Mouse (Mus musculus): ENCODE data around the gene Fkbp8. TPM values are rescaled to one million over a fixed set of nuclear protein-coding genes. Genes with fewer than 3 reads are reported as not detected.
A peak's percentile ranks its signal among the peaks of the same experiment; 100 is the strongest.

Gene Fkbp8
- total and polyA plus RNA-seq, 2 experiments from 2014 or later: 385 to 559 TPM

DNA sequence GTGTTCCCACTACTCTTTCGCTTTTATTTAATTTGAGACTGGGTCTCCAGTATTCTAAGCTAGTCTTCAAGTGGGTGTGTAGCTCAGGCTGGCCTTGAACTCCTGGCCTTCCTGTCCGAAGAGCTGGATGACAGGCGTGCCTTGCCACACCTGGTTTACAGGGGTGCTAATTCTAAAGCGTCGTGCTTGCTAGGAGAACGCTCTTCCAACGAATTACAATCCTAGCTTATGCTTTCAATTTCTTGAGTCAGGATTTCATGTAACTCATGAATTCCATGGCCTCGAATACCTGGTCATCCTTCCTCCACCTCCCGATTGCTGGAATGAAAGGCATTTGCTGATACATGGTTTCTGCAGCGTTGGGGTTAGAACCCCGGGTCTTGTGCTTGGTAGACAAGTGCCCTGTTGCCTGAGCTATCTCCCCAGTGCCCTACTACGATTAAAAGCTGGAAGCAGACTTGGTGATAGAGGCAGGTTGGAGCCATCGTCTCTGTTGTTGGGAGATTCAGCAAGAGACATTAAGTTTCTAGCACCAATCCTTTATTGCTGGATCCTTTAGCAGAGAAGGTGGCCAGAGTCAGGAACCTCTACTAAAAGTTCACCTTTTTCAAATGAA, 766 bp downstream of the Fkbp8 start:
- Histone ChIP-seq H3K4me2 (ENCODE audit: low read depth) (peak overlapping the region; percentile 84), H3K4me1 (ENCODE audit: insufficient read depth) (peaks cover 6% of the 10 kb centered on the region; the same call in 1 of the 2 replicates), H3K27ac (ENCODE audit: low read depth, low read length) (peak overlapping the region; percentile 86), H3K9ac (peak overlapping the region; percentile 96), H3K36me3 (ENCODE audit: insufficient read depth) (peaks cover 27% of the 10 kb centered on the region), H3K27me3 (ENCODE audit: insufficient read depth, low read length) (no peaks in the 10 kb centered on the region), H3K9me3 (ENCODE audit: low read length) (no peaks in the 10 kb centered on the region), H3K4me3 (ENCODE audit: low read depth, low read length) (peak overlapping the region; percentile 86)
- TF ChIP-seq CTCF (IDR thresholded peaks at IDR 0.05; ENCODE audit: low read depth): no peak
- WGBS: 33% methylated on average over 13 of the region's 13 CpGs
- no peak for DNase-seq
- no peak for ATAC-seq

DNA sequence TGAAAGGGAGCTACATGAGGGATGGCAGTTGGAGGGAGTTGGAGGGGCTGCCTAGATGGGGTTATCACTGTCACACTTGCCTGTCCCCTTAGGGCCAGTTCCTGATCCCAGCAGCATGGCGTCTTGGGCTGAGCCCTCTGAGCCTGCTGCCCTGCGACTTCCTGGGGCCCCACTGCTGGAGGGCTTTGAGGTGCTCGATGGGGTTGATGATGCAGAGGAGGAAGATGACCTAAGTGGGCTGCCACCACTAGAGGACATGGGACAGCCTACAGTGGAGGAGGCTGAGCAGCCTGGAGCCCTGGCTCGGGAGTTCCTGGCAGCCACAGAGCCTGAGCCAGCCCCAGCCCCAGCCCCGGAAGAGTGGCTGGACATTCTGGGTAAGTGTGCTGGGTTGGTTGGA, 1.8 kb downstream of the Fkbp8 start:
- H3K9ac ChIP-seq: no peak overlapping the region
- ATAC-seq: no peak
- WGBS: 91% methylated on average over 5 of the region's 5 CpGs
- no peak overlapping the region for H3K4me3 ChIP-seq (ENCODE audit: low read depth, low read length)
- TF ChIP-seq CTCF (IDR thresholded peaks at IDR 0.05; ENCODE audit: low read depth): no peak
- H3K9me3 ChIP-seq (ENCODE audit: low read length): no peaks in the 10 kb centered on the region
- DNase-seq: no peak
- peaks cover 6% of the 10 kb centered on the region; the same call in 1 of the 2 replicates for H3K4me1 ChIP-seq (ENCODE audit: insufficient read depth)
- no peaks in the 10 kb centered on the region for H3K27me3 ChIP-seq (ENCODE audit: insufficient read depth, low read length)
- no peak overlapping the region for H3K4me2 ChIP-seq (ENCODE audit: low read depth)
- H3K27ac ChIP-seq (ENCODE audit: low read depth, low read length): no peak overlapping the region
- H3K36me3 ChIP-seq (ENCODE audit: insufficient read depth): peaks cover 37% of the 10 kb centered on the region

DNA sequence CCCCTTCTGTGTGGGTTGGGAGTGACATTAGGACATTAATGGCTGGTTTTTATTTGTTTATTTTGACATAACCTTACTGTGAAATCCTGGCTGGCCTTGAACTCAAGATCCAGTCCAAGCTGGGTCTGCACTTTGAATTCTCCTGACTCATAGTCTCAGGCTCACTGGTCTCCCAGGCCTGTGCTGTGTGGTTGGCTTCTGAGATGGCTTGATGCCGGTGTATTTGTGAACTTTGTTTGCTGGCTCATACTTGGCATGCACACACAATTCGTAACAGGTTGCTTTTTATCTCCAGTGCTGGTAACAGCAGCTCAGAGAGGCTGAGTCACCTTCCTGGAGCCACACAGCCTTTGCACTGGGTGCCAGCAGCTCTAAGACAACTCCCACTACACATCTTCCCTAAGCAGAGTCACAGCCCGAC, 2.2 kb downstream of the Fkbp8 start:
- WGBS: 95% methylated on average over 3 of the region's 3 CpGs
- Histone ChIP-seq H3K4me2 (ENCODE audit: low read depth) (no peak overlapping the region), H3K4me3 (ENCODE audit: low read depth, low read length) (no peak overlapping the region), H3K4me1 (ENCODE audit: insufficient read depth) (peaks cover 6% of the 10 kb centered on the region; the same call in 1 of the 2 replicates), H3K36me3 (ENCODE audit: insufficient read depth) (peaks cover 41% of the 10 kb centered on the region), H3K9ac (no peak overlapping the region), H3K27ac (ENCODE audit: low read depth, low read length) (no peak overlapping the region), H3K9me3 (ENCODE audit: low read length) (no peaks in the 10 kb centered on the region), H3K27me3 (ENCODE audit: insufficient read depth, low read length) (no peaks in the 10 kb centered on the region)
- DNase-seq (no peak), ATAC-seq (no peak)
- no peak for TF ChIP-seq CTCF (IDR thresholded peaks at IDR 0.05; ENCODE audit: low read depth)

DNA sequence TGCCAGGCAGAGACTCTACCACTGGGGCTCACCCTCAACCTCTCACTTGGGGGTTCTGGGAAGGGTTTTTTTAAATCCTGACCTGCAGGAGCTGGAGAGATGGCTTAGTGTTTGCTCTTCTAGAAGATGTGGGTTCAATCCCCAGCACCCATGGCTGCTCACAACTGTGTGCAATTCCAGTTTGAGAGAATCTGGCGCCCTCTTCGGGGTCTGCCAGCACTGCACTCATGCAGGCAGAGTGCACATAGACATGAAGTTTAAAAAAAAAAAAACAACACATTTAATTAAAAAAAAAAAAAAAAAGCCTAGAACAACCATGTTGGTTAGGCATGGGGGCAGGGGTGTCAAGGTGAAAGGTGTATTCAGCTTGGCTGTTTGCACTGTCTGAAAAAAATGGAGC, 2.8 kb downstream of the Fkbp8 start:
- peaks cover 6% of the 10 kb centered on the region; the same call in 1 of the 2 replicates for H3K4me1 ChIP-seq (ENCODE audit: insufficient read depth)
- no peaks in the 10 kb centered on the region for H3K9me3 ChIP-seq (ENCODE audit: low read length)
- 94% methylated on average over 2 of the region's 2 CpGs for WGBS
- no peak overlapping the region for H3K4me2 ChIP-seq (ENCODE audit: low read depth)
- peak; percentile 35; the same call in 1 of the 2 replicates for TF ChIP-seq CTCF (IDR thresholded peaks at IDR 0.05; ENCODE audit: low read depth)
- H3K27ac ChIP-seq (ENCODE audit: low read depth, low read length): no peak overlapping the region
- H3K36me3 ChIP-seq (ENCODE audit: insufficient read depth): peaks cover 47% of the 10 kb centered on the region
- DNase-seq: no peak
- H3K9ac ChIP-seq: no peak overlapping the region
- no peaks in the 10 kb centered on the region for H3K27me3 ChIP-seq (ENCODE audit: insufficient read depth, low read length)
- ATAC-seq: no peak
- H3K4me3 ChIP-seq (ENCODE audit: low read depth, low read length): no peak overlapping the region

DNA sequence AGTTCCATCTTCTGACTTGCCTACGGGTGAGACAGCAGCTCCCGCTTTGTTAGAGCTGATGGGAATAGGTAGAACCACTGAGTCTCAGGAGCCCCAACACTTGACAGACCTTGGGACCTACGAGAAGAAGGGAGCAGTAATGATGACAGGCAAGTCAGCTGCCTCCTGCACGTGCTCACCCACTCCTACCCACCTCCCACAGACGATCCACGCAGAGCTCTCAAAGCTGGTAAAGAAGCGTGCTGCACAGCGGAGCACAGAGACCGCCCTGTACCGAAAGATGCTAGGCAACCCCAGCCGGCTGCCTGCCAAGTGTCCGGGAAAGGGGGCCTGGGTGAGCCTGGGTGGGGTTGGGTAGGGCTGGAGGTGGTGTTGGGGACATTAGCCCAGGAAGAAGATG, 6.8 kb downstream of the Fkbp8 start:
- H3K9me3 ChIP-seq (ENCODE audit: low read length): no peaks in the 10 kb centered on the region
- ATAC-seq (no peak), DNase-seq (no peak)
- peaks cover 65% of the 10 kb centered on the region for H3K36me3 ChIP-seq (ENCODE audit: insufficient read depth)
- H3K4me2 ChIP-seq (ENCODE audit: low read depth): no peak overlapping the region
- no peak overlapping the region for H3K9ac ChIP-seq
- WGBS: 90% methylated on average over 12 of the region's 12 CpGs
- no peak for TF ChIP-seq CTCF (IDR thresholded peaks at IDR 0.05; ENCODE audit: low read depth)
- no peaks in the 10 kb centered on the region for H3K4me1 ChIP-seq (ENCODE audit: insufficient read depth)
- no peaks in the 10 kb centered on the region for H3K27me3 ChIP-seq (ENCODE audit: insufficient read depth, low read length)
- H3K27ac ChIP-seq (ENCODE audit: low read depth, low read length): no peak overlapping the region
- H3K4me3 ChIP-seq (ENCODE audit: low read depth, low read length): no peak overlapping the region

DNA sequence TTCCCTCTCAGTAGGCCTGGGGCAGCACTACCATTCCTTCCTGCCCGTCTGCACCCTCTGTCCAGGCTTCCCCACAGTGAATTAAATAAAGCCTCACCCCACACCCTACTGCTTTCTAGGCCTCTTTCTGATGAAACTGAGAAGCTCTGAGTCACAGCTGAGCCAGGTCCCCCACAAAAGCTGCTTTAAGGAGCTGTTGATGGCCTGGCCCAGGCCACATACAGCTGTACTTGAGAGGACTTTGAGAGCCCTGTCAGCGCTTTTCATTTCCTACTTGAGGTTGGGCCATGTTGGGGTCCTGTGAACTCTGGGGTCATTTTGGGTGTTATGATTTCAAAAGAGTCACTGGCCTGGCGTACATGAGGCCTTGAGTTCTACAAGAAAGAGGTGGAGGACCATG, 7.7 kb downstream of the Fkbp8 start:
- ATAC-seq: no peak
- 97% methylated on average over 3 of the region's 3 CpGs for WGBS
- H3K27ac ChIP-seq (ENCODE audit: low read depth, low read length): no peak overlapping the region
- TF ChIP-seq CTCF (IDR thresholded peaks at IDR 0.05; ENCODE audit: low read depth): no peak
- peaks cover 65% of the 10 kb centered on the region for H3K36me3 ChIP-seq (ENCODE audit: insufficient read depth)
- DNase-seq: no peak
- H3K4me3 ChIP-seq (ENCODE audit: low read depth, low read length): no peak overlapping the region
- H3K4me2 ChIP-seq (ENCODE audit: low read depth): no peak overlapping the region
- H3K9me3 ChIP-seq (ENCODE audit: low read length): no peaks in the 10 kb centered on the region
- H3K27me3 ChIP-seq (ENCODE audit: insufficient read depth, low read length): no peaks in the 10 kb centered on the region
- H3K4me1 ChIP-seq (ENCODE audit: insufficient read depth): peaks cover 3% of the 10 kb centered on the region; the same call in 1 of the 2 replicates
- no peak overlapping the region for H3K9ac ChIP-seq

DNA sequence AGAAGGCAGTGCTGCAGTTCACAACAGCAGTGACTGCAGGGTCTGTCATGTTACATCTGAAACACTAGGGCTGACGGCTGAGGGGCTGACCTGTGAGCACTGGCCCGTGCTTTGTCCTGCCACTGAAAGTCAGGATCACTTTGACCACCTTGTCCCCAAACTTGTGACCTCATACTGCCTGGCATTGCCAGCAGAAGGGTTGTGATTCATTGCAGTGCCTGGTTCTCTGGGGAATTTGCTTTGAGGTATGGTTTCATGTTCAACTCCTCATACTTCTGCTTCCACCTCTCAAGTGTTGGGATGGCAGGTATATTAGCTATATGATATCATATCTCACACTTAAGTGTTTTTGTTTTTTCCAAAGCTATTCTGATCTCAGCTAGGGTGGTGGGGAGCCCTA, 8.2 kb downstream of the Fkbp8 start:
- no peak for ATAC-seq
- Histone ChIP-seq H3K9ac (no peak overlapping the region), H3K4me2 (ENCODE audit: low read depth) (no peak overlapping the region), H3K27me3 (ENCODE audit: insufficient read depth, low read length) (no peaks in the 10 kb centered on the region), H3K36me3 (ENCODE audit: insufficient read depth) (peaks cover 63% of the 10 kb centered on the region), H3K4me1 (ENCODE audit: insufficient read depth) (peaks cover 7% of the 10 kb centered on the region; the same call in 1 of the 2 replicates), H3K27ac (ENCODE audit: low read depth, low read length) (no peak overlapping the region), H3K4me3 (ENCODE audit: low read depth, low read length) (no peak overlapping the region), H3K9me3 (ENCODE audit: low read length) (no peaks in the 10 kb centered on the region)
- DNase-seq: no peak
- TF ChIP-seq CTCF (IDR thresholded peaks at IDR 0.05; ENCODE audit: low read depth): no peak
- 87% methylated on average over 2 of the region's 2 CpGs for WGBS
